Mouse (Mus musculus) lung, postnatal 0 days (tissue): ENCODE results near the gene Sap30l.

ENCODE experiments used
- CTCF ChIP-seq: IDR thresholded peaks from 2 replicates; pipeline ENCODE4 v1.5.1; 2016; ENCODE audit warnings: antibody characterized with exemption, mild to moderate bottlenecking
- EP300 ChIP-seq: IDR thresholded peaks from 2 replicates; pipeline ENCODE4 v1.6.1; 2016; ENCODE audit warnings: antibody characterized with exemption, mild to moderate bottlenecking, control low read depth

- TF ChIP-seq CTCF: no peak
- TF ChIP-seq EP300: no peak
These were observed 7.7 kb downstream of the Sap30l start for GRCm38 (mm10) chr11:57809017-57809731.
